Mouse (Mus musculus) liver, adult 2 months (tissue): Measurements from ENCODE around the gene Zcchc14. TPM values are rescaled to one million over a fixed set of nuclear protein-coding genes. Genes with fewer than 3 reads are reported as not detected.
A peak's percentile ranks its signal among the peaks of the same experiment; 100 is the strongest.

Experiments
- DNase-seq: peaks from one replicate; pipeline ENCODE4 v3.0.0-alpha.2; 2011; ENCODE audit warnings: low read depth, low spot score; ENCODE audit errors: extremely low read depth
- H3K27ac ChIP-seq: fragments of 200-500 bp; replicated peaks from 2 replicates; pipeline ENCODE4 v1.5.1; 2012; ENCODE audit warnings: low read depth, mild to moderate bottlenecking, control low read depth, inconsistent platforms, low read length; ENCODE audit not compliant: insufficient read depth
- H3K27me3 ChIP-seq: fragments of 200-500 bp; 2 replicates; pipeline ENCODE4 v1.6.1; 2012; ENCODE audit warnings: mild to moderate bottlenecking, moderate library complexity, low read length, inconsistent platforms; ENCODE audit not compliant: control insufficient read depth, insufficient read depth
- H3K36me3 ChIP-seq: fragments of 200-500 bp; 2 replicates; pipeline ENCODE4 v1.6.1; 2012; ENCODE audit warnings: low read length, inconsistent platforms; ENCODE audit not compliant: control insufficient read depth, insufficient read depth
- H3K4me1 ChIP-seq: fragments of 200-500 bp; 2 replicates; pipeline ENCODE4 v1.6.1; 2011; ENCODE audit warnings: low read length; ENCODE audit not compliant: control insufficient read depth, insufficient read depth
- H3K4me3 ChIP-seq: fragments of 200-500 bp; 2 replicates; pipeline ENCODE4 v1.5.1; 2011; ENCODE audit warnings: low read depth, mild to moderate bottlenecking, control low read depth, low read length, moderate library complexity; ENCODE audit not compliant: insufficient read depth
- H3K79me2 ChIP-seq: fragments of 200-500 bp; 2 replicates; pipeline ENCODE4 v1.6.1; 2012; ENCODE audit warnings: inconsistent platforms, mild to moderate bottlenecking, low read length, moderate library complexity; ENCODE audit not compliant: control insufficient read depth, insufficient read depth
- H3K9ac ChIP-seq: fragments of 200-500 bp; 2 replicates; pipeline ENCODE4 v1.6.1; 2012; ENCODE audit warnings: low read depth, mild to moderate bottlenecking, control low read depth, inconsistent platforms, low read length
- CTCF ChIP-seq: fragments of 200-500 bp; IDR thresholded peaks from 2 replicates; pipeline ENCODE4 v1.5.1; 2011; ENCODE audit warnings: low read depth, low read length, control low read depth
- POLR2A ChIP-seq: fragments of 200-500 bp; IDR thresholded peaks from 2 replicates; pipeline ENCODE4 v1.6.1; 2011; ENCODE audit warnings: low read length, control low read depth; ENCODE audit not compliant: insufficient read depth; ENCODE audit errors: extremely low read depth
- WGBS: fragments of 180-500 bp; shearing (Covaris S2); methylation state at CpG from one replicate; pipeline ENCODE4 v1.1.7; 2018; 5-methylcytosine and 5-hydroxymethylcytosine counted together
- polyA plus RNA-seq: library from polyadenylated mRNA; depleted of rRNA; stranded (reverse); fragments of >200 nt; gene quantifications from 2 replicates; pipeline ENCODE4 v1.2.3, GENCODE M21; 2012
- total RNA-seq: library from RNA; depleted of rRNA; stranded (reverse); fragments of >200 nt; gene quantifications from 2 replicates; pipeline ENCODE4 v1.2.3, GENCODE M21; 2014

Zcchc14 gene
- total and polyA plus RNA-seq, 2 experiments: 9.2 to 15.6 TPM

GRCm38 (mm10) chr8:121570801-121571200 lies 81.9 kb downstream of the Zcchc14 start:
- Histone ChIP-seq H3K27ac (peak overlapping the region; percentile 34), H3K4me1 (peaks cover 16% of the 10 kb centered on the region; the same call in 1 of the 2 replicates), H3K36me3 (no peaks in the 10 kb centered on the region), H3K9ac (peak overlapping the region; percentile 39), H3K79me2 (peaks cover 38% of the 10 kb centered on the region; the same call in 1 of the 2 replicates), H3K4me3 (no peak overlapping the region), H3K27me3 (no peaks in the 10 kb centered on the region)
- no peak for DNase-seq
- TF ChIP-seq POLR2A (no peak), CTCF (no peak)
- 52% methylated on average over 17 of the region's 17 CpGs for WGBS

- peaks cover 16% of the 10 kb centered on the region; the same call in 1 of the 2 replicates for H3K4me1 ChIP-seq
- WGBS: 17% methylated on average over 21 of the region's 21 CpGs
- no peak for TF ChIP-seq CTCF
- TF ChIP-seq POLR2A: no peak
- H3K36me3 ChIP-seq: no peaks in the 10 kb centered on the region
- peaks cover 36% of the 10 kb centered on the region; the same call in 1 of the 2 replicates for H3K79me2 ChIP-seq
- peak overlapping the region; percentile 15; the same call in 1 of the 2 replicates for H3K4me3 ChIP-seq
- peak; percentile 95 for DNase-seq
- H3K27ac ChIP-seq: peak overlapping the region; percentile 73
- H3K27me3 ChIP-seq: no peaks in the 10 kb centered on the region
- H3K9ac ChIP-seq: peak overlapping the region; percentile 41
These were observed 82.4 kb downstream of the Zcchc14 start for GRCm38 (mm10) chr8:121570335-121570734.

GRCm38 (mm10) chr8:121568321-121568720 lies 84.4 kb downstream of the Zcchc14 start:
- 66% methylated on average over 6 of the region's 6 CpGs for WGBS
- no peaks in the 10 kb centered on the region for H3K36me3 ChIP-seq
- H3K79me2 ChIP-seq: peaks cover 25% of the 10 kb centered on the region; the same call in 1 of the 2 replicates
- TF ChIP-seq CTCF: no peak
- TF ChIP-seq POLR2A: no peak
- no peak overlapping the region for H3K4me3 ChIP-seq
- no peak overlapping the region for H3K27ac ChIP-seq
- DNase-seq: no peak
- no peaks in the 10 kb centered on the region for H3K27me3 ChIP-seq
- peaks cover 16% of the 10 kb centered on the region; the same call in 1 of the 2 replicates for H3K4me1 ChIP-seq
- no peak overlapping the region for H3K9ac ChIP-seq

DNA sequence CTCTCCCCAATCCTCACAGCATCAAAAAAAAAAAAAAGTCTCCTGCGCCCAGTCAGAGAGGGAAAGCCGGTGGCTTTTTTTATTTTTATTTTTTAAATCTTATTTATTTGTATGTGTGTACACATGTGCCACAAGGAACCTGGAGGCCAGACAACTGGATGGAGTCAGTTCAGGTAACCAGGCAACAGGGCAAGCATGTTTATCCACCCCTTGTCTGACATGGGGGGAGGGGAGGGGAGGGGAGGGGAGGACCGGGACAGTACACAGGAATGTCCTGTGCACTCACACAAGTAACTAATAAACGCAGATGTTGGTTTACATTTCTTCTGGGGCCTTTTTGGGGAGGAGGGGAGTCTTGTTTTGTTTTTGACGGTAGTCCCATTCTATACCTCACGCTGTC lies 89.0 kb downstream of the Zcchc14 start:
- peak; percentile 88 for DNase-seq

GRCm38 (mm10) chr8:121562941-121563351 lies 89.8 kb downstream of the Zcchc14 start:
- H3K36me3 ChIP-seq: peaks cover 5% of the 10 kb centered on the region; the same call in 1 of the 2 replicates
- H3K79me2 ChIP-seq: peaks cover 8% of the 10 kb centered on the region; the same call in 1 of the 2 replicates
- H3K9ac ChIP-seq: peak overlapping the region; percentile 69
- peak overlapping the region; percentile 98 for H3K27ac ChIP-seq
- WGBS: 21% methylated on average over 9 of the region's 9 CpGs
- peak; percentile 100 for DNase-seq
- TF ChIP-seq POLR2A: 0 out of 2 replicates have a peak, but pooled peaks have one; percentile 4
- no peak for TF ChIP-seq CTCF
- H3K4me3 ChIP-seq: peak overlapping the region; percentile 7; the same call in 1 of the 2 replicates
- H3K4me1 ChIP-seq: peaks cover 15% of the 10 kb centered on the region
- H3K27me3 ChIP-seq: no peaks in the 10 kb centered on the region

More for the DNA sequence above, 89.0 kb downstream of the Zcchc14 start:
- peak overlapping the region; percentile 83 for H3K27ac ChIP-seq
- no peaks in the 10 kb centered on the region for H3K27me3 ChIP-seq
- TF ChIP-seq POLR2A: no peak
- no peak for TF ChIP-seq CTCF
- H3K4me3 ChIP-seq: no peak overlapping the region
- peaks cover 2% of the 10 kb centered on the region; the same call in 1 of the 2 replicates for H3K36me3 ChIP-seq
- H3K9ac ChIP-seq: peak overlapping the region; percentile 28; the same call in 1 of the 2 replicates
- peaks cover 16% of the 10 kb centered on the region; the same call in 1 of the 2 replicates for H3K79me2 ChIP-seq
- 26% methylated on average over 6 of the region's 6 CpGs for WGBS
- H3K4me1 ChIP-seq: peaks cover 17% of the 10 kb centered on the region
